Mouse (Mus musculus): ENCODE results near the gene Pigu.

DNA sequence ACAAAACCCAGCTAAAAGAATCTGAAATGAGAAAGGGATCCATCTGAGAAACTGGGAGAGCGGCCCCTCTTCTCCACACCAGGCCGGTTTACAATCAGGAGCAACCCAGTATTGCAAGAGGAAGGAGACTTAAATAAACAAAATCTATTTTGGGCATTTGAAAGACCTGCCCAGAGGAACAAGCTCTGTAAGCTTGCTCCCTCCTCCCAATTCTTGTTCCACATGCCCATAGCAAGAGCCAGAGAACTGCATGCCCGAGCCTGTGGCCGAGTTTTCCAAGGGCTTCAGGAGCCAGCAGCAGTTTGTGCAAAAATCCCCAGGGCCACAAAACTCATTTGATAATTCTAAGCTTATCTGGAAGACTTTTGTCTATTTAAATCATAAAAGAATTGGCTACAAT lies 57.7 kb downstream of the Pigu start:
- TF ChIP-seq CTCF (conservative IDR thresholded peaks at IDR 0.05; ENCODE audit: insufficient read depth, insufficient read length, low read depth, low read length): no peak
- TF ChIP-seq POLR2A (IDR thresholded peaks at IDR 0.05; ENCODE audit: low read depth, low read length): no peak
